Mouse (Mus musculus) limb, embryonic 15.5 days (tissue): ENCODE data around the gene Vamp1. TPM values are rescaled to one million over a fixed set of nuclear protein-coding genes. Genes with fewer than 3 reads are reported as not detected.
"Not testable (repeated sequence)": the region's sequence is repeated elsewhere in the genome, so short reads cannot be mapped to it uniquely, and the experiment has no call there.

Experiments
- ATAC-seq: fragments of 200-750 bp; cut with Nextera tagmentation; 2 replicates; pipeline ENCODE4 v1.8.0; 2017; ENCODE audit warnings: low read depth, moderate TSS enrichment; ENCODE audit not compliant: insufficient number of reproducible peaks, low FRiP score, low TSS enrichment
- H3K27ac ChIP-seq: fragments of 300-500 bp; sonication (generic); 2 replicates; pipeline ENCODE4 v1.5.1; 2015; ENCODE audit warnings: moderate library complexity, mild to moderate bottlenecking, inconsistent platforms
- H3K27me3 ChIP-seq: fragments of 300-500 bp; sonication (generic); 2 replicates; pipeline ENCODE4 v1.6.1; 2015; ENCODE audit warnings: inconsistent platforms
- H3K36me3 ChIP-seq: fragments of 300-500 bp; sonication (generic); 2 replicates; pipeline ENCODE4 v1.6.1; 2015; ENCODE audit warnings: inconsistent platforms
- H3K4me1 ChIP-seq: fragments of 300-500 bp; sonication (generic); 2 replicates; pipeline ENCODE4 v1.6.1; 2015; ENCODE audit warnings: inconsistent platforms
- H3K4me2 ChIP-seq: fragments of 300-500 bp; sonication (generic); 2 replicates; pipeline ENCODE4 v1.6.1; 2015; ENCODE audit warnings: mild to moderate bottlenecking, inconsistent platforms
- H3K4me3 ChIP-seq: fragments of 300-500 bp; sonication (generic); 2 replicates; pipeline ENCODE4 v1.5.1; 2015; ENCODE audit warnings: mild to moderate bottlenecking, inconsistent platforms
- H3K9ac ChIP-seq: fragments of 300-500 bp; sonication (generic); 2 replicates; pipeline ENCODE4 v1.6.1; 2015; ENCODE audit warnings: inconsistent platforms
- H3K9me3 ChIP-seq: fragments of 300-500 bp; sonication (generic); 2 replicates; pipeline ENCODE4 v1.6.1; 2016; ENCODE audit warnings: inconsistent platforms
- WGBS: fragments of 180-500 bp; shearing (Covaris S2); methylation state at CpG from one replicate; pipeline ENCODE4 v1.1.7; 2015; 5-methylcytosine and 5-hydroxymethylcytosine counted together
- polyA plus RNA-seq: library from polyadenylated mRNA; unstranded; fragments of >200 nt; fragmentation: Nextera tagmentation; extraction: Ambion mirVana; gene quantifications from 2 replicates; pipeline ENCODE4 v1.2.1, GENCODE M21; 2015

Gene Vamp1
- polyA plus RNA-seq, 1 experiment from 2014 or later, result 4.8 TPM

DNA sequence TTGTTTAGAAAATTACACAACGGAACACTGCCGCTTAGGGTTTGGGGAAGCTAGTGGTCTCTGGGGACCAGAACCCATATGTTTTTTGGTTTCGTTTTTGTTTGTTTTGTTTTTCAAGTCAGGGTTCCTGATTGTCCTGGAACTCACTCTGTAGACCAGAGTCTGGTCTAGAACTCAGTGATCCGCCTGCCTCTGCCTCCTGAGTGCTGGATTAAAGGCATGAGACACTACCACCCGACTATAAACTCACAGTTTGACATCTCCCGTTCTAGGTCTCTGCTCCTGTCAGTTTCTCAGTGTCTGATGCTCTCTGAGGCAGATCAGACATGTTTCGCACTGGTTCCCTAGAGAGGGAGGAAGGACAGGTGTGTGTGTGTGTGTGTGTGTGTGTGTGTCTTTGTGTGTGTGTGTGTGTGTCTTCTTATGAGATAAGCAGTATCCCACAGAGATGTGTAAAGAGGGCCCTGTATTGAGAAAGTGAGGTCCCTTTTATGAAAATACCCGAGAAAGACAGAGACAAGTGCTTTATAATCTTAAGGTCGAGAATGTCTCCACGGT, 57.0 kb downstream of the Vamp1 start:
- H3K4me2 ChIP-seq, result no peak overlapping the region
- H3K4me3 ChIP-seq, result no peak overlapping the region
- no peak overlapping the region for H3K27ac ChIP-seq
- WGBS, result 72% methylated on average over 10 of the region's 10 CpGs
- ATAC-seq, result no peak
- H3K27me3 ChIP-seq, result peaks cover 4% of the 10 kb centered on the region
- peaks cover 6% of the 10 kb centered on the region; the same call in 1 of the 2 replicates for H3K4me1 ChIP-seq
- no peaks in the 10 kb centered on the region for H3K9me3 ChIP-seq
- H3K36me3 ChIP-seq, result no peaks in the 10 kb centered on the region
- no peak overlapping the region for H3K9ac ChIP-seq

DNA sequence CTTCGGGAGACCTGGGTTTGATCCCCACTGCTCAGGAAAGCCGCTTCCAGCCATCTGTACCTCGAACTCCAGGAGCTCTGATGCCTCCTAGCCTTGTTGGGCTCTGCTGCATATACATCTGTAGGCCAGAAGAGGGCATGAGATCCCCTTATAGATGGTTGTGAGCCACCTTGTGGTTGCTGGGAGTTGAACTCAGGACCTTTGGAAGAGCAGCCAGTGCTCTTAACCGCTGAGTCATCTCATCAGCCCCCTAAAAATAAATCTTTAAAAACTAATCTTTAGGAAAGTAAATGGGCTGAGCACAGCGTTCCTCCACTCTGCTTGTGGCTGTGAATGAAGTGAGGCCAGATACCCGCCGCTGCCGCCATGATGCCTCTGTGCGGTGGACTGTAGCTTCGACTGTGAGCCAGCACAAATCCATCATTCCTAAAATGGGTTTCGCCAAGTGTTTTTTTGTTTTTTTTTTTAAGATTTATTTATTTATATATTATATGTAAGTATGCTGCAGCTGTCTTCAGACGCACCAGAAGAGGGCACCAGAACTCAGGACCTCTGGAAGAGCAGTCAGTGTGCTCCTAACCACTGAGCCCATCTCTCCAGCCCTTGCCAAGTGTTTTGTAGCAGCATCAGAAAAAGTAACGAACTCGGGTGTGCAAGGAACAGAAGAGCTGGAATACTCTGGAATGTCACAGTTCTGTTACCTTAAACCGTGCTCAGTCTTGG, 59.7 kb downstream of the Vamp1 start:
- Histone ChIP-seq H3K4me2 (no peak overlapping the region), H3K27ac (no peak overlapping the region), H3K27me3 (peaks cover 4% of the 10 kb centered on the region), H3K4me1 (peaks cover 6% of the 10 kb centered on the region; the same call in 1 of the 2 replicates), H3K9me3 (no peaks in the 10 kb centered on the region), H3K4me3 (no peak overlapping the region), H3K36me3 (no peaks in the 10 kb centered on the region), H3K9ac (no peak overlapping the region)
- no peak for ATAC-seq
- WGBS, result 56% methylated on average over 15 of the region's 15 CpGs

DNA sequence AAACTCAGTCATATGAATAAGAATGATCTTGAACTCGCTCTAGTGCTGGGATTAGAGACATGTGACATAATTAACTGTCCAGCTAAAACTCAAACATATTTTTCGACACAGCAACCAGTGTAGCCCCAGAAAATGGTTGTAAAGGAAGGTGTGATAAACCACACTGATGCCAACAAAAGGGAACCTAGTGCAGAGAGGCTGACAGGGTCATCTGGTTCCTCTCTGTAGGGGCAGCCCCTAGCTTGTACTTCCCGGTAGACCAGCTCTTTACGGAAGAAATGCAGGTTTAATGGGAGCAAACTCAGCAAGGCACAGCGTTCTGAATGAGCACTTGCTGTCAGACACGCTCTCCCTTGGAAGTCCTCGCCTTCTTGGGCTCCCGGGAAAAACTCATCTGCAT, 64.4 kb downstream of the Vamp1 start:
- no peak for ATAC-seq
- WGBS, result 50% methylated on average over 8 of the region's 8 CpGs
- Histone ChIP-seq H3K4me3 (no peak overlapping the region), H3K27me3 (no peaks in the 10 kb centered on the region; the same call in 1 of the 2 replicates), H3K9me3 (no peaks in the 10 kb centered on the region), H3K36me3 (no peaks in the 10 kb centered on the region), H3K4me2 (no peak overlapping the region), H3K4me1 (no peaks in the 10 kb centered on the region), H3K27ac (no peak overlapping the region), H3K9ac (no peak overlapping the region)

DNA sequence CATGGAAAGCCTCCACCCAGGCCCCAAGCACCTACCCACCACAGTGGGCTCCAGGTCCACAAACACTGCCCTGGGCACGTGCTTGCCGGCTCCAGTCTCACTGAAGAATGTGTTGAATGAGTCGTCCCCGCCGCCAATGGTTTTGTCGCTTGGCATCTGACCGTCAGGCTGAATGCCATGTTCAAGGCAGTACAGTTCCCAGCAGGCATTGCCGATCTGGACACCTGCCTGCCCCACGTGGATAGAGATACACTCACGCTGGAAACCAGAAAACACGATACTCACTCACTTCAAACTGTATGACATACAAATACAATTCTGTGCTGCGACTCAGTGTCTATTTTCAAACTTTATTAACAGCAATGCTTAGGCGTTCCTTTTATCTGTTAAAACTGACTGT, 67.4 kb downstream of the Vamp1 start:
- not testable (repeated sequence) for H3K9me3 ChIP-seq, H3K4me2 ChIP-seq, H3K4me3 ChIP-seq, H3K36me3 ChIP-seq, H3K9ac ChIP-seq, H3K4me1 ChIP-seq, ATAC-seq, H3K27ac ChIP-seq, H3K27me3 ChIP-seq
- WGBS, result 90% methylated on average over 13 of the region's 13 CpGs

DNA sequence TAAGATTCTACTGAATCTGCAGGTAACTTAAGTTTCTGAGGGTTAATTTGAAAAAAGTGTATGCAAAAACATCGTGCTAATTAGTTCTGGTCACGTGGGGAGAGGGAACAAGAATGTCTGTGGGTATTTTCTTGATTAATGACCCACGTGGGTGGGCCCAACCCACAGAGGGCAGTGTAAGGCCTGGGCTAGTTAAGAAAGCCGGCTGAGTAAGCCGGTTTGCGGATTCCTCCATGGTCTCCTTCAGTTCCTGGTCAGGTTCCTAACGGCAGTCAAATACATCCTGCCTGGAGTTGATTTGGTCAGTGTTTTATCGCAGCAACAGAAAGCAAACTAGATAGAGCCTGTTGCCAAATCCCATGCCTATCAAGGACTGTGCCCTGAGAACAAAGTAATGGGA, 68.9 kb downstream of the Vamp1 start:
- 36% methylated on average over 8 of the region's 8 CpGs for WGBS
- H3K36me3 ChIP-seq, result no peaks in the 10 kb centered on the region
- no peaks in the 10 kb centered on the region for H3K9me3 ChIP-seq
- H3K4me3 ChIP-seq, result no peak overlapping the region
- peaks cover 3% of the 10 kb centered on the region; the same call in 1 of the 2 replicates for H3K4me1 ChIP-seq
- no peak overlapping the region for H3K9ac ChIP-seq
- no peak overlapping the region for H3K27ac ChIP-seq
- no peaks in the 10 kb centered on the region for H3K27me3 ChIP-seq
- ATAC-seq, result no peak
- H3K4me2 ChIP-seq, result no peak overlapping the region

DNA sequence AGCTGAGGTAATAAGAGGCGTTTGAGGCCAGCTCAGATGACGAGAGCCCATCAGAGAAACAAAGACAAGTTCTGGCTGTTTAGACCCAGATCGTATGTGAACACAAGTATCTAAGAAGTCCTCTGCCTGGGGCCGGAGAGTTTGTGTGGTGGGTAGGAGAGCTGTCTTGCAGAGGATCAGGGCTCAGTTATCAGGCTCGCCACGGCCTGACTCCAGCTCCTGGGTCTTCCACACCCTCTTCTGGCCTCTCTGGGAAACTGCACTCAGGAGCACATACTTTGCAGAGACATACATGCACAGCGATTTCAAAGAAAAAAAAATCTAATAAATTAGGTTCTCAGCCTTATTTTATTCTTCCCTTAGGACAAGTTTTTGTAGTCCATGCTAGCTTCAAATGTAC, 69.4 kb downstream of the Vamp1 start:
- Histone ChIP-seq H3K4me1 (peaks cover 3% of the 10 kb centered on the region; the same call in 1 of the 2 replicates), H3K27ac (no peak overlapping the region), H3K9me3 (no peaks in the 10 kb centered on the region), H3K4me2 (no peak overlapping the region), H3K9ac (no peak overlapping the region), H3K36me3 (no peaks in the 10 kb centered on the region), H3K27me3 (no peaks in the 10 kb centered on the region), H3K4me3 (no peak overlapping the region)
- WGBS, result 92% methylated on average over 7 of the region's 7 CpGs
- no peak for ATAC-seq

DNA sequence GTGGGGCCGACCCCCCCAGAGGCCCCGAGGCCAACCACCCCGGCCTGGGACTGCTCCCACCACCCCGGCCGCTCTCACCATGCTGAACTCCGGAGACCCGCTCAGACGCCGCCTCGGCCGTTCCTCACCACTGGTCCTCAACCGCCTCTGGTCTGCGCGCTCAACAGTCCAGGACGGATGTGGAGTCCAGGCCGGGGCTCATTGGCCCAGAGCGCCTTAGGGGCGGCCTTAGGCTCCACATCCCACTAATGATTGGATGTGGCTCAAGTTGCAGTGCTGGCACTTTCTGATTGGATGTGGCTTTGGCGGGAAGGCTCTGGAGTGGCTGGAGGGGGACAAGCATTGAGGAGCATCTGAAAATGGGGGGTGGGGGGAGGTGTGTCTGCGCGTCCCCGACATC, 70.5 kb downstream of the Vamp1 start, which contains the start of gene Tuba3a:
Gene Tuba3a, minus strand, starts transcription at position 153 of the 400 bp plus-strand sequence.
- Histone ChIP-seq H3K27ac (no peak within 1 kb of the TSS), H3K9ac (no peak within 1 kb of the TSS), H3K4me3 (no peak within 1 kb of the TSS), H3K9me3 (no peaks in the 10 kb centered on the region), H3K4me1 (peaks cover 3% of the 10 kb centered on the region; the same call in 1 of the 2 replicates), H3K27me3 (no peaks in the 10 kb centered on the region), H3K4me2 (no peak within 1 kb of the TSS), H3K36me3 (no peaks in the 10 kb centered on the region)
- 93% methylated on average over 22 of the region's 22 CpGs for WGBS
- no peak for ATAC-seq

DNA sequence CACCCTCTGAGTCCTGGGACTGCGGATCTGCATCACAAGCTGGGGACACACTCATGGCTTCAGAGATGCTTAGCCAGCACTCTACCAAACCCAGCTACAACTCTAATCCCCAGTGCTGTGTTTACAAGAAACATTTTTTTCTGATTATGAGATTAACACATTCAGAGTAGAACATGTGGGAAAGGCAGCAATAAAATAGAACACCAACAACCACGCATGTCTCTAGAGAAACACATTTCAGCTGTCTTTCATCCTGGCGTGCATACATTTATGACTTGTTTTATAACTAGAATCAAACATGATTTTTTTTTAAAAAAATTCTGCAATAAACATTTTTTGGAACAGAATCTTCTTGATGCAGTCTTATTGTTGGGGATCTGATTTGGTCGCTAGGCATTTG, 71.6 kb downstream of the Vamp1 start:
- Histone ChIP-seq H3K27ac (no peak overlapping the region), H3K4me2 (no peak overlapping the region), H3K36me3 (no peaks in the 10 kb centered on the region), H3K4me1 (peaks cover 3% of the 10 kb centered on the region; the same call in 1 of the 2 replicates), H3K4me3 (no peak overlapping the region), H3K9ac (no peak overlapping the region), H3K27me3 (no peaks in the 10 kb centered on the region), H3K9me3 (no peaks in the 10 kb centered on the region)
- WGBS, result 46% methylated on average over 4 of the region's 4 CpGs
- no peak for ATAC-seq

DNA sequence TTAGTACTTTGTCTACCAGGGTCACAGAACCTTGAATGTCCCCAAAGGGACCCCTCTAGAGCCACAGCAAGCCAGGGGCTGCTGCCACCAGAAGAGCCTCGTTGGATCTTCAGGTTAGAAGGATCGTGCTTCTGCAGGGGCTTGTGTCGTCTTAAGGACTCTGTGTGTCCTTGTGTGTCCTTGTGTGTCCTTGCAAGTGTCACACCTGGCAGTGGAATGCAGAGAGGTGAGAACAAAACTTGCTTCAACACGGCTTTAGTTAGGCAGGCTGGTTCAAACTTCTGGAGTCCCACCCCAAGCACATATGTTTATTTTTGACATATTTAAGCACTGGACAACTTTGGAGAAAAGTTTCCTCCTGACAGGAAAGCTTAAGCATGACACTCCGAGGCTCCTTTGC, 73.4 kb downstream of the Vamp1 start:
- H3K36me3 ChIP-seq, result no peaks in the 10 kb centered on the region
- H3K4me1 ChIP-seq, result peaks cover 3% of the 10 kb centered on the region; the same call in 1 of the 2 replicates
- no peak overlapping the region for H3K27ac ChIP-seq
- ATAC-seq, result no peak
- H3K9ac ChIP-seq, result no peak overlapping the region
- H3K27me3 ChIP-seq, result no peaks in the 10 kb centered on the region
- no peaks in the 10 kb centered on the region for H3K9me3 ChIP-seq
- no peak overlapping the region for H3K4me3 ChIP-seq
- H3K4me2 ChIP-seq, result no peak overlapping the region
- WGBS, result 63% methylated on average over 5 of the region's 5 CpGs

DNA sequence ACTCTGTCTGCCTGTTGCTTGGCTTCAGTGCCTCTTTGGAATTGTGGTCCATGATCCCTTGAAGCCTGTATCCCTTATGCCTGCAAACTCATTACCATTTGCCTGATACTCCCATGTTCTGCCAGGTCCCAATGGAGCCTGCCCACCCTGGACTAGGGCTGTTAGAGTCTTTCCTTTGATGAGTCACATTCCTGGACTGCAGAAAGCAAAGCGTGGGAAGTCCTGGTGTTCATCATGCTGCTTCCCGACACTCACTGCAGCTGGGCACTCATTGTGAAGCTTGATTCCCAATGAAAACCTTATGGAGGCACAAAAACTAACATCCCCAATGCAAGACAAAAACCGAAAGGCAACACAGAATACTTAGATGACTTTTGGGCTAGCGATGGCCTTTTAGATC, 76.0 kb downstream of the Vamp1 start:
- Histone ChIP-seq H3K9ac (no peak overlapping the region), H3K27me3 (no peaks in the 10 kb centered on the region), H3K27ac (no peak overlapping the region), H3K4me3 (no peak overlapping the region), H3K36me3 (no peaks in the 10 kb centered on the region), H3K9me3 (no peaks in the 10 kb centered on the region), H3K4me1 (peaks cover 3% of the 10 kb centered on the region; the same call in 1 of the 2 replicates), H3K4me2 (no peak overlapping the region)
- no peak for ATAC-seq
- 59% methylated on average over 4 of the region's 4 CpGs for WGBS

DNA sequence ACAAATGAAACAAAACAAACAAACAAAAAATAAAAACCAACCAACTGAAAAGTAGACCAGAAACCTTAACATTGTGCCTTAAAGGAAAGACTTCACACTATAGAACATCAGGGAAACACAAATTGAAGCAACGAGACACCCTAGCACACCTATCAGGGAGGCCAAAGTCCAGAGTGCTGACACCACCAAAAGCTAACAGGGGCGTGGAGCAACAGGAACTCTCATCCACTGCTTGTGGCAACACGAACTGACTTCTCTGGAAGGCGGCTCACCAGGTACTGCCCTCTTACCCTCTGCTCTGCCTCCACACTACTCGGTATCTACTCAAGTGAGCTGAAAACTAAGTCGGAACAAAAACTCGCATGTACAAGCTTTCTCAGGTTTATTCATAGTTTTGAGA, 76.9 kb downstream of the Vamp1 start:
- ATAC-seq, result no peak
- Histone ChIP-seq H3K36me3 (no peaks in the 10 kb centered on the region), H3K9me3 (no peaks in the 10 kb centered on the region), H3K4me1 (peaks cover 2% of the 10 kb centered on the region; the same call in 1 of the 2 replicates), H3K4me3 (no peak overlapping the region), H3K4me2 (no peak overlapping the region), H3K27ac (no peak overlapping the region), H3K9ac (no peak overlapping the region), H3K27me3 (no peaks in the 10 kb centered on the region)
- 89% methylated on average over 7 of the region's 7 CpGs for WGBS

DNA sequence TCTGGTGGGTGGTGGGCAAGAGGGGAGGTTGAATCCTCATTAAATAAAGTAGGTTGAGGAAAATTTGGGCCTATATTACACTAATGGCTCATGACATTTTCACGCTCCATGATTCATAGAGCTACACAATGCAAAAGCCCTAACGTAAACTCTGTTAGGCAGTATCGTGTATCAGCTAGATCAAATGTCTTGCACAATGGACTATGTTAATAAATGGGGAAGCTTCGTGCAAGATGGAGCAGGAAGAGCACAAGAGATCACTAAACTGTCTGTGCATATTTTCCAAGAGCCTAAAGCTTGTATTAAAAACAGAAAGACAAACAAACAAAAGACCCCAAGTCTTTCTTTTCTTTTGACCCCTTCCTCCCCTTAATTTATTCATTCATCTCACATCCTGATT, 78.7 kb downstream of the Vamp1 start:
- Histone ChIP-seq H3K9ac (no peak overlapping the region), H3K4me3 (no peak overlapping the region), H3K4me1 (no peaks in the 10 kb centered on the region), H3K9me3 (no peaks in the 10 kb centered on the region), H3K27me3 (no peaks in the 10 kb centered on the region), H3K4me2 (no peak overlapping the region), H3K27ac (no peak overlapping the region), H3K36me3 (no peaks in the 10 kb centered on the region)
- WGBS, result 79% methylated on average over 4 of the region's 4 CpGs
- no peak for ATAC-seq
